Mouse (Mus musculus): ENCODE measurements around the gene Wee1. TPM values are rescaled to one million over a fixed set of nuclear protein-coding genes. Genes with fewer than 3 reads are reported as not detected.
"Not testable (repeated sequence)": the region's sequence is repeated elsewhere in the genome, so short reads cannot be mapped to it uniquely, and the experiment has no call there.

Gene Wee1
- polyA plus RNA-seq, 1 experiment from 2014 or later = 24.0 TPM

DNA sequence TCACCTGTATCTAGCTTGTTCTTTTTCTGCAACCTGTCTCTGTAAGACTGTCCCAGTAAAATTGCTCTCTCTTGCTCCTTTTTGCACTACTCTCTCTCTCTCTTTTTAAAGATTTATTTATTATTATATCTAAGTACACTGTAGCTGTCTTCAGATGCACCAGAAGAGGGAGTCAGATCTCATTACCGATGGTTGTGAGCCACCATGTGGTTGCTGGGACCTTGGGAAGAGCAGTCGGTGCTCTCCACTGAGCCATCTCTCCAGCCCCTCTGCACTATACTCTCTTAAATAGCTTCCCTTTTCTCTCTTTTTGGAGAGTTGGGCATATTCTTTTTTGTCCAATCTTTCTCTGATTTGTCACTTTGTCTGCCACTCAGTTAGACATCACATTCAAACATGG is 10.4 kb downstream of the Wee1 start:
- not testable (repeated sequence) for H3K4me1 ChIP-seq (replicated peaks); H3K9me3 ChIP-seq; H3K27ac ChIP-seq; H3K27me3 ChIP-seq (ENCODE audit: insufficient read depth, poor library complexity, severe bottlenecking); DNase-seq (ENCODE audit: low spot score); H3K4me3 ChIP-seq
- 75% methylated on average over 2 of the region's 2 CpGs for WGBS
- H3K36me3 ChIP-seq = peaks cover 100% of the 10 kb centered on the region

DNA sequence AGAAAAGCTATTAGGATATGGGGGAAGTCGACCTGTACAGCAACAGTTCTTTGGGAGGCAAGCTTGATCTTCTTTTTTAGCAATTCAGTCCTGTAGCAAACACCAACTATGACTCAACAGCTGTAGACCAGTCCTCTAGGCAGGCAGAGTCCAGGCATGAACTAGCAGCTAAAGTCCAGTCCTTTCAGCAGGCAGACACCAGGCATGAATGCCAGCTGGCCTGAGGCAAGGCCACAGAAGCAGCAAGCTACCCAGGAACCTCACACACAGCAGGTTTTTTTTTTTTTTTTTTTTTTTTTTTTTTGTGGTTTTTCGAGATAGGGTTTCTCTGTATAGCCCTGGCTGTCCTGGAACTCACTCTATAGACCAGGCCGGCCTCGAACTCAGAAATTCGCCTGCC is 12.1 kb downstream of the Wee1 start:
- DNase-seq (ENCODE audit: low spot score) = no peak
- H3K4me1 ChIP-seq (replicated peaks) = no peaks in the 10 kb centered on the region
- no peak overlapping the region for H3K27ac ChIP-seq
- no peak overlapping the region for H3K4me3 ChIP-seq
- 92% methylated on average over 5 of the region's 5 CpGs for WGBS
- peaks cover 100% of the 10 kb centered on the region for H3K36me3 ChIP-seq
- no peaks in the 10 kb centered on the region for H3K9me3 ChIP-seq
- H3K27me3 ChIP-seq (ENCODE audit: insufficient read depth, poor library complexity, severe bottlenecking) = no peaks in the 10 kb centered on the region

DNA sequence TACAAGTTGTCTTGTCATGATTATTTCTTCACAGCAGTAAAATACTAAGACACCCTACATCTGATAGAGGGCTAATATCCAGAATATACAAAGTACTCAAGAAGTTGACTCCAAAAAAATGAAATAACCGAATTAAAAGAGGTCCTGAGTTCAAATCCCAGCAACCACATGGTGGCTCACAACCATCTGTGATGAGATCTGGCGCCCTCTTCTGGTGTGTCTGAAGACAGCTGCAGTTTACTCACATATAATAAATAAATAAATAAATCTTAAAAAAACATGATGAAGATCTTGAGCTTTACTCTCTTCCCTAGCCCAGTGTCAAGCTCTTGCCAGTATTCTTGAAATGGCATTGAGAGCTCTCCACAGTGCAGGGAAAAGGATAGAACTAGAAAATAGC is 16.7 kb downstream of the Wee1 start:
- Histone ChIP-seq H3K36me3 (peaks cover 100% of the 10 kb centered on the region), H3K4me3 (no peak overlapping the region), H3K4me1 (replicated peaks) (no peaks in the 10 kb centered on the region), H3K9me3 (no peaks in the 10 kb centered on the region), H3K27me3 (ENCODE audit: insufficient read depth, poor library complexity, severe bottlenecking) (no peaks in the 10 kb centered on the region), H3K27ac (no peak overlapping the region)
- DNase-seq (ENCODE audit: low spot score) = no peak
- WGBS = 90% methylated on average over 2 of the region's 2 CpGs

DNA sequence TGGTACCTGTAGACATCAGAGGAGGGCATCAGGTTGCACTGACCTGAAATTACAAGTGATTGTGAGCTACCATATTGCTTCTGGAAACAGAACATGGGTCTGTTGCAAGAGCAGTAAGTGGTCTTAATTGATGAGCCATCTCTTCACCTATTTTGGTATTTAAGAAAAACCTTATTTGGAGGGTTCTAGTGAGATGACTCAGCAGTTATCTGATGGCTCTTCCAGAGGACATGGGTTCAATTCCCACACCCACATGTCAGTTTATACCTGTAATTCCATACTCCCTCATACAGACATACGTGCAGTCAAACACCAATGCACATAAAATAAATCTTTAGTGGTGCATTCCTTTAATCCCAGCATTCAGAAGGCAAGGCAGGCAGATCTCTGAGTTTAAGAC is 22.0 kb downstream of the Wee1 start:
- WGBS = 95% methylated on average over 1 of the region's 1 CpGs
- DNase-seq (ENCODE audit: low spot score) = no peak
- Histone ChIP-seq H3K9me3 (no peaks in the 10 kb centered on the region), H3K27me3 (ENCODE audit: insufficient read depth, poor library complexity, severe bottlenecking) (no peaks in the 10 kb centered on the region), H3K27ac (no peak overlapping the region), H3K36me3 (peaks cover 71% of the 10 kb centered on the region), H3K4me1 (replicated peaks) (no peaks in the 10 kb centered on the region), H3K4me3 (no peak overlapping the region)

DNA sequence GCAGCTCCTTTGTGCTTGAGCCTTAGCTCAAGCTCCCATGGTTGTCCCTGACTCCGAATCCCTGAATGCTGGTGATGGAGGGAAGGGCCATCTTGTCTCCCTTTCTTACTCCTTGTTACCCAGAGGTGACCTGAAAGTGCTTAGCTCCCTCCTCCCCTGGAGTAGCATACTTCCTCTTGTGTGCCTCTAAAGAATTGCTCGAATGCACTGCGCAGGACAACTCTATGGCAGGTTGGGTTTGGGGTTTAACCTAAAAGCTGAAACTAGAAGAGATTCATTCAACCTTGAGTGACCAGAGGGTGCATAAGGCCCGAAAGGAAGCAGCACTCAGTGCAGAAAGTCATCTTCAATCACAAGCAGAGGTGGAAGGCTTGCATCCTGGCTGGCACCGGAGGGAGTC is 31.0 kb downstream of the Wee1 start:
- Histone ChIP-seq H3K9me3 (no peaks in the 10 kb centered on the region), H3K4me3 (no peak overlapping the region)
- WGBS = 92% methylated on average over 5 of the region's 5 CpGs

DNA sequence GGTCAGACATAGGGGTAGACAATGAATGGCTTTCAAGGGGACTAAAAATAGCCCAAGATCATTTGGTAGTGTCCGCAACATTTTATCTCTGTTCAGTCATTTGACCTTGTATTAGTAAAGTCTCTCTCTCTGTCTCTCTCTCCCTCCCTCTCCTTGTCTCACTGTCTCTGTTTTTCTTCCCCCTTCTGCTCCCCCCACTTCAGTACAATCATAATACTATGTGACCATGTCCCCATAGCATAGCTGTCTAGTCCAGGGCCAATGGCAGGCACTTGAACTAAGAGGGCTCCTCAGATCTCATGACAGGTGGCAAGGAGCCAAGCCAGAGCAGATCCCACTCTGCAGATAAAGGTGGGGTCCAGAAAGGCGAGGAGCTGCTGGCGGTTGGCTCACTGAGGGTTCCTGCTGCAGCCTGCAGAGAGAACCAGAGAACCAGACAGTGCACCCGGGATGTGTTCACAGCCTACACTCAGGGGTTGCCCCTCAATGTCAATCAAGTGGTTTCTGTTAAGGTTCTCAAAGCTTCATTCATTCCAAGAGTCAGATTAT is 34.9 kb downstream of the Wee1 start:
- no peaks in the 10 kb centered on the region for H3K36me3 ChIP-seq
- no peaks in the 10 kb centered on the region; the same call in 1 of the 2 replicates for H3K4me1 ChIP-seq (replicated peaks)
- no peaks in the 10 kb centered on the region for H3K9me3 ChIP-seq
- WGBS = 76% methylated on average over 4 of the region's 4 CpGs
- no peaks in the 10 kb centered on the region for H3K27me3 ChIP-seq (ENCODE audit: insufficient read depth, poor library complexity, severe bottlenecking)
- H3K27ac ChIP-seq = peak overlapping the region; percentile 12; the same call in 1 of the 2 replicates
- no peak for DNase-seq (ENCODE audit: low spot score)
- no peak overlapping the region for H3K4me3 ChIP-seq

More for the DNA sequence above, 31.0 kb downstream of the Wee1 start:
- Histone ChIP-seq H3K27ac (no peak overlapping the region), H3K36me3 (no peaks in the 10 kb centered on the region), H3K4me1 (replicated peaks) (no peaks in the 10 kb centered on the region; the same call in 1 of the 2 replicates), H3K27me3 (ENCODE audit: insufficient read depth, poor library complexity, severe bottlenecking) (no peaks in the 10 kb centered on the region)
- no peak for DNase-seq (ENCODE audit: low spot score)

DNA sequence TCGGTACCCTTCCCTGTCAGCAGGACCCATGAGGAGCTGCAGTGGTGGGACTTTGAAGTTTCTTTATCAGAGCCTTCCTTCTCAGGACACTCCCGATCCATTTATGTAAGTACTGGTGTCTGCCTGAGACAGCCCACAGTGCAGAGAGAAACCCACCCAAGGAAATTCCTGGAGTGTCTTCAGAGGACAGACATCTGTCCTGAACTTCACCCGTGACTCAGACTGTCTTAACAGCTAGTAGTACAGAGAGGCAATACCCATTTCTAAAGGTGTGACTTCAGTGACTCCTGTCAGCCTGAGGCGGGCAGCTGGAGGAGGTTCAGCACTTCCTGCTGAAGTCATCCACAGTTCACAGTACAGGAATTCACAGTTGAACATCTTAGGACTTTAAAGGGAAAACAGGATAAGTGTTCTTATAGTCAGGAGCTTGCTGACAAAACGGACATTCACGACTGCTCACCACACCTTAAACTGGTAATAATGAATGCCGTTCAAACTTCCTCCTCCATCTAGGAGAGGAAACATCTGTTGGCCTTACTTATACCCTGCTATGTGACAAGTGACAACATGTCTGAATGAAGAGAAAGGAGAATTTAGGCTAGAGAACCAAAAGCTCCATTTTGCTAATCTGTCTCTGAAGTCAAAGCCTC is 35.5 kb downstream of the Wee1 start:
- Histone ChIP-seq H3K27ac (peak overlapping the region; percentile 12; the same call in 1 of the 2 replicates), H3K9me3 (no peaks in the 10 kb centered on the region), H3K36me3 (no peaks in the 10 kb centered on the region), H3K27me3 (ENCODE audit: insufficient read depth, poor library complexity, severe bottlenecking) (no peaks in the 10 kb centered on the region), H3K4me3 (no peak overlapping the region), H3K4me1 (replicated peaks) (no peaks in the 10 kb centered on the region; the same call in 1 of the 2 replicates)
- WGBS = 77% methylated on average over 7 of the region's 7 CpGs
- no peak for DNase-seq (ENCODE audit: low spot score)

DNA sequence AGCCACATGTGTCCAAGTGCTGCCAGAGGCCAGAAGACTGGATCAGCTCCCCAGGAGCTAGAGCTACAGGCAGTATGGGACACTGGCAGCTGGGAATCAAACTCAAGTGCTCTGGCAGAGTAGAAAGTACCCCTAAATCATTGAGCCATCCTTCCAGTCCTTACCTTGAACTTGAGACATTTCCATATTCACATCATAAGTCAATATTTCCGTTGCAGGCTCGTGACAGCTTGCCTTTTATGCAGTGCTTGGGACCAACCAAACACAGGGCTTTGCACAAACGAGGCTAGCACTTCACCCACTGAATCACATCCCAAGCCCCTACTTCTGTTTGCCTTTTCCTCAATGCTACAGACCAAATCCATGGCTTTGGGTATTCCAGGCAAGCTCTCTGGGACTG is 36.2 kb downstream of the Wee1 start:
- Histone ChIP-seq H3K4me3 (no peak overlapping the region), H3K27me3 (ENCODE audit: insufficient read depth, poor library complexity, severe bottlenecking) (no peaks in the 10 kb centered on the region), H3K4me1 (replicated peaks) (no peaks in the 10 kb centered on the region; the same call in 1 of the 2 replicates), H3K9me3 (no peaks in the 10 kb centered on the region), H3K27ac (no peak overlapping the region), H3K36me3 (no peaks in the 10 kb centered on the region)
- no peak for DNase-seq (ENCODE audit: low spot score)
- 80% methylated on average over 3 of the region's 3 CpGs for WGBS

DNA sequence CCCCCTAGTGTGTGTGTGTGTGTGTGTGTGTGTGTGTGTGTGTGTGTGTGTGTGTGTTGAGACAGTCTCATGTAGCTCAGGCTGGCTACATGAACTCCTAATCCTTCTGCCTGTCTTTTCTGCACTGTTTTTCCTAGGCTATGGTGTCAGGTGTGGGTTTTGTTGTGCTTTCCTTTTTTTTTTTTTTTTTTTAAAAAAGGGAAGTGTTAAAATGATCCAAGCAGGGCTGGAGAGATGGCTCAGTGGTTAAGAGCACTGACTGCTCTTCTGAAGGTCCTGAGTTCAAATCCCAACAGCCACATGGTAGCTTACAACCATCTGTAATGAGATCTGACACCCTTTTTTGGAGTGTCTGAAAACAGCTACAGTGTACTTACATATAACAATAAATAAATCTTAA is 38.3 kb downstream of the Wee1 start:
- H3K27me3 ChIP-seq (ENCODE audit: insufficient read depth, poor library complexity, severe bottlenecking); DNase-seq (ENCODE audit: low spot score); H3K9me3 ChIP-seq; H3K27ac ChIP-seq; H3K4me1 ChIP-seq (replicated peaks); H3K36me3 ChIP-seq; H3K4me3 ChIP-seq: not testable (repeated sequence)

DNA sequence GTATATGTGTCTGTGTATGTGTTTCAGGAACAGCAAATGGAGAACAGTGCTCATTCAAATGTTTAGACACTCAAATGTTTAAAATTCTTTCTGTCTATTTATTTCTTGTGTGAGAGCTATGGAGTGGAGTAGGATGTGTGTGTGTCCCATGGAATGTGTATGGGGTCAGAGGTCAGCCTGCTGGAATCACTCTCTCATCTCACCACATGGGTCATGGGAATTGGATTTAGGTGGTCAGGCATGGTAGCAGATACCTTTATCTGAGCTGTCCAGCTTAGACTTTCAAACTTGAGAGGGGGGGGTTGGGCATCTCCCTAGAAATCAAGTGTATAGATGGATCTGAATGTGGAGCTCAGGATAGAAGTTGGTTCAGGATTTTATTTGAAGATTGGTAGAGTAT is 38.8 kb downstream of the Wee1 start:
- DNase-seq (ENCODE audit: low spot score) = no peak
- Histone ChIP-seq H3K27me3 (ENCODE audit: insufficient read depth, poor library complexity, severe bottlenecking) (no peaks in the 10 kb centered on the region), H3K4me1 (replicated peaks) (peaks cover 3% of the 10 kb centered on the region; the same call in 1 of the 2 replicates), H3K9me3 (no peaks in the 10 kb centered on the region), H3K27ac (no peak overlapping the region), H3K4me3 (no peak overlapping the region), H3K36me3 (no peaks in the 10 kb centered on the region)

DNA sequence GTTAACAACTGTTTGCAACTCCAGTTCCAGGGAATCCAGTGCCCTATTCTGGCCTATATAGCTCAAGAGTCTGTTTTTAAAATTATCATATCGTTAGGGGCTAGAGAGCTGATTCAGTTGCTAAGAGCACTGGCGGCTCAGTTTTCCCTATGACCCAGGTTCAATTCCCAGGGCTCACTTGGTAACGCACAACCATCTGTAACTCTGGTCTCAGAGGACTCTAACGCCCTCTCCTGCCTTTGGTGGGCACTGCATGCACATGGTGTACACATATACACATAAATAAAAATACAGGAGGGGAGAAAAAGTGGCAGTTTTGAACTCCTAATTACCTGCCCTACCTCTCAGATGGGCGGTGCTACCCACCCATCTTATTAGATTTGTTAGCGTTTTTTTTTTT is 41.2 kb downstream of the Wee1 start:
- H3K27ac ChIP-seq = no peak overlapping the region
- peak; percentile 13 for DNase-seq (ENCODE audit: low spot score)
- no peaks in the 10 kb centered on the region for H3K9me3 ChIP-seq
- no peak overlapping the region for H3K4me3 ChIP-seq
- 93% methylated on average over 6 of the region's 6 CpGs for WGBS
- H3K4me1 ChIP-seq (replicated peaks) = 0 out of 2 replicates have a peak, but pooled peaks cover 3% of the 10 kb centered on the region
- H3K36me3 ChIP-seq = no peaks in the 10 kb centered on the region
- no peaks in the 10 kb centered on the region for H3K27me3 ChIP-seq (ENCODE audit: insufficient read depth, poor library complexity, severe bottlenecking)

DNA sequence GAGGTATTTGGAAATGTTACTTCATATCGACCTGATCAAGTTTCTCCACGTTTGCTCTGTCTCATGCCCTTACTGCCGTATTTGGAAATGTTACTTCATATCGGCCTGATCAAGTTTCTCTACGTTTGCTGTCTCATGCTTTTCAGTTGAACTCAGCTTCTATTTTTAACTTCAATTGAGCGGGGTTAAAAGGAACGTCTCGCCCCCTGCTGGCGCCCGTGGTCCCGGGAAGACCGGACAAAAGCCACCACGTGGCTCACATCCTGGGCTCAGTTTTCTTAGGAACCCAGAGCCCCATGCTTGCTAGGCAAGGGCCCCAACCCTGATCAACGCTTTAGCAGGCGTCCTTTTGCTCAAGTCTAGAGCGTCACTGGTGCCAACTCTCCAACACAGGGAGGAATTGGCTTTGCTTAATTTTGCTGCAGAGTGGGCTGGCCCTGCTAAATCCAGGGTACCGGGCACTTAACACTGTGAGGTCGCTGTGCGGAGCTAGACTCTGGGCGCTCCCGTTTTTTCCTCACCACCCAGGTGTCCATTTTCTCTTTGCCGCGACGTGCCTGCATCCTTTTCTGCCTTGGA is 42.3 kb downstream of the Wee1 start:
- Histone ChIP-seq H3K9me3 (no peaks in the 10 kb centered on the region), H3K27ac (peak overlapping the region; percentile 96), H3K4me1 (replicated peaks) (0 out of 2 replicates have a peak, but pooled peaks cover 3% of the 10 kb centered on the region), H3K36me3 (no peaks in the 10 kb centered on the region), H3K4me3 (peak overlapping the region; percentile 66), H3K27me3 (ENCODE audit: insufficient read depth, poor library complexity, severe bottlenecking) (no peaks in the 10 kb centered on the region)
- WGBS = under 1% methylated on average over 24 of the region's 24 CpGs
- DNase-seq (ENCODE audit: low spot score) = peak; percentile 89

DNA sequence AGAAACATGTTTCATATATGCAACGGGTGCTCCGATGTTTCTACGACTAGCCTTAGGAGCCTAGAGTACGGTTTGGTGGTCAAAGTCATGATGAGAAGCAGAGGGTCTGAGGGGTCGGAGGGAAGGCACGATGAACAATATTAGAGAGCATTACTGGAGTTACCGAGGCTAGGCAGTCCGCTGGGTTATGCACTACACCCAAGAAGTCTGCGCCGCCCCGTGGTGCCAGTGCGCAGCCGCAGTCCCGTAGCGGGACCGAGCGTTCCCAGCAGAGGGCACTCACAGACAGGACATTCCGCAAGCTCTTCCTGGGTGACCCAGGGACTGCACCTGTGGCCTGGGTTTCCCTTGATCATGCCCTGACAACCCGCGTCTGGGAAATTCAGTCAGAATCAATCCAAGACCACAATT is 42.9 kb downstream of the Wee1 start:
- H3K27ac ChIP-seq = peak overlapping the region; percentile 96
- no peaks in the 10 kb centered on the region for H3K27me3 ChIP-seq (ENCODE audit: insufficient read depth, poor library complexity, severe bottlenecking)
- 0 out of 2 replicates have a peak, but pooled peaks cover 3% of the 10 kb centered on the region for H3K4me1 ChIP-seq (replicated peaks)
- peak; percentile 94 for DNase-seq (ENCODE audit: low spot score)
- WGBS = under 1% methylated on average over 20 of the region's 20 CpGs
- no peaks in the 10 kb centered on the region for H3K36me3 ChIP-seq
- H3K9me3 ChIP-seq = no peaks in the 10 kb centered on the region
- peak overlapping the region; percentile 66 for H3K4me3 ChIP-seq

Measured in hindbrain, embryonic 10.5 days (tissue).